Mouse (Mus musculus): ENCODE data around the gene Olfr479.
"Not testable (repeated sequence)": the region's sequence is repeated elsewhere in the genome, so short reads cannot be mapped to it uniquely, and the experiment has no call there.

Olfr479 gene

DNA sequence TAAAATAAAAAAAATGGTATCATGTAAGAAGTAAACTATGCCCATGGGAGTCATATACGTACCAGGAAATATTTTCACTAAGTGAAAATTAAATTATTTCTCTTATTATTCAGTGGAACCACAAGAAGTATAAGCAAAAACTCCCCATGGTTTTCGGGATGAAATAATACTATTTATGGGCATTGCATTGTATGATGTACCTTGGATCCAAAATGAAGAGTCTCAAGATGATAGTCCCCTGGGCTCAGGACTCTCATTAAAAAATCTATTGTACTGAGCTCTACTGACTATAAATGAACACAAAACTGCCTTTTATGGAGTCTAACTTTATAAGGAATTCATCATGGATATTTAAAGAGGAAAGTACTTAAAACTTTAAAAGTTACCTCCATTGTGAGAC, at the start of gene Olfr479:
Olfr479 (plus strand) TSS at position 301 of the 400 bp plus-strand sequence.
- no peak for DNase-seq (ENCODE audit: low spot score)

DNA sequence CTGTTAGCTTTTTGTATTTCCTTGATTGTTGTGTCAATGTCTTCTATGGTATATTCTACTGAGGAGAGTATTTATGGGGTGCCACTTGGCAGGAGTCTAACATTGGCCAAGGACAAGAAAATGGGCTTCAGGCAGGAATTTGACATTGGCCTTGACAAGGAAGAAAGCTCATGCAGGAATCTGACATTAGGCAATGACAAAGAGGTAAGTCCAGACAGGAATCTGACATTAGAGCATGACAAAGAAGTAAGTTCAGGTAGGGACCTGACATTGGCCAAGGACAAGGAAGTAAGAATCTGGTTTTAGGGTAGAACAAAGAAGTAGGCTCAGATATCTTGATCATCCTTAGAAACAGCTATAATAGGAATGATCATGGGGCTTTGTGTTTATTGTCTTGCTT, 36.2 kb upstream of the Olfr479 start:
- not testable (repeated sequence) for DNase-seq (ENCODE audit: low spot score)

DNA sequence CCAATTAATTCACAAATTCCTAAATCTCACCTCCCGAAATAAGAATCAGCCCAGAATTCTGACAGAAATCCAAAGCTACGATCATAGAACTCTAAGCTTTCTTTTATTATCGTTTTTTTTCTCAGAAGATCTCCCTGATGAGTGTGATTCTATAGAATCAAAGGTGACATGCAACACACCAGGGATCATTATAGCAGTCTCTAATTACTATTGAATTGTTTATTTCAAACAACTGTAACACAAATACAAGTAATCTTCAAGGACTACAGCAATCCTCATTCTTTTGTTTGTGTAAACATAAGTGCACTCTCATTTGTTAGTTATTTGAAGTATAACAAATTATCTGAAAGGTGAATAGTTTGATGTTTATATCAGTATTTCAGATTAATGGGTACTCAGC, 16.6 kb upstream of the Olfr479 start, which contains the start of gene Olfr478:
Olfr478 (minus strand) TSS at position 101 of the 400 bp plus-strand sequence.
- DNase-seq (ENCODE audit: low spot score) = no peak

DNA sequence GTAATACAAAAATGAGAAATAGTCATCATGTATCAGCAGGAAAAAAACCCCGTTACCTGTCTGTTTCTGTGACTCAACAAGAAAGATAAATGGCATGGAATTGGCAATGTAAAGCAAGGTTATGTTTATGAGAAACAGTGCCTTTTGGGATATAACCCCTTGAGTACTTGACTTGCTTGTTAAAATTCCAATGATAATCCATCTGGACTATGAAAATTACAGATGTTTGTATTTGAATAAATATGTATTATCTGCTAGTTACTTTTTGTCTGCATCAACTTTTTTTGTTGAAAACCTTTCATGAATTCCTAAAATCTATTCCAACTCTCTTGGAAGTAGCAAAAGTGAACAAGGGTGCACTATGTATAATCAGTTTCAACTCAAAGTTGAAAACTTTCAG, 16.8 kb downstream of the Olfr479 start, which contains the start of gene Olfr480:
Olfr480 (minus strand) TSS at position 101 of the 400 bp plus-strand sequence.
- no peak for DNase-seq (ENCODE audit: low spot score)

DNA sequence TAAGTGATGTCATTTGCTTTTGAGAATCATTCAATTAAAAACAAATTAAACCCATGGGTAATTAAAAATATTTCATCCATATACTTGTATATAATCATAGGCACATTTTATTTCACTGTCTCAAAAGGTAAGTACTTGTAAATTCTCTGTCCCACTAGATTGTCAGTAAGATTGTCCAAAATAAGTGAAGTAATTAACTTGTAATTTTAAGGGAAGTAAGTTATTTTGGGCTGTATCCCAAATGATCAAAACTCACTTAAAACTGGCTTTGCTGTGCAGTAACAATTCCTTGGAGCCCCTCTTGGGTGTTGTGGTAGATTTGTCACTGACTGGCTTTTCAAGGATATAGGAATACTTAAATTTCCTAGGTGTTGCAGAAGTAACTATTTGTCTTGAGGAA, 29.1 kb downstream of the Olfr479 start, which contains the start of gene Olfr481:
Olfr481 (plus strand) TSS at position 301 of the 400 bp plus-strand sequence.
- no peak for DNase-seq (ENCODE audit: low spot score)

DNA sequence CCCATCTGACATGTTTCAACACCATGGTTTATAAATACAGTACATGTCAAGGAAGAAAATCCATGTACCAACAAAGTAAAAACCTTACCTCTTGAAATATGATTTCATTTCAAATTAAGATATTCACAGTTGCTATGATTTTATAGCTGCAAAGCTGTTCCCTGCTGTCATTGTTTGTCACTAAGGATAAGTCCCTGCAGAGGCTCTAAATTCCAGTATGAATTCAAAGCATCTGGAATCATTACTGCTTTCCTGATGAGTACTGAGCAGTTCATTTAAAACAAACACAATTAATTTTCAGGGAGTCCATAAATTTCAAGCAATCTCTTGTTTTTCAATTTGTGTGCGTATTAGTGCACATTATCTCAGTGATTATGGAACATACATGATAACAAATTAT, 47.0 kb downstream of the Olfr479 start, which contains the start of gene Olfr482:
Olfr482 (minus strand) TSS at position 101 of the 400 bp plus-strand sequence.
- no peak for DNase-seq (ENCODE audit: low spot score)

DNA sequence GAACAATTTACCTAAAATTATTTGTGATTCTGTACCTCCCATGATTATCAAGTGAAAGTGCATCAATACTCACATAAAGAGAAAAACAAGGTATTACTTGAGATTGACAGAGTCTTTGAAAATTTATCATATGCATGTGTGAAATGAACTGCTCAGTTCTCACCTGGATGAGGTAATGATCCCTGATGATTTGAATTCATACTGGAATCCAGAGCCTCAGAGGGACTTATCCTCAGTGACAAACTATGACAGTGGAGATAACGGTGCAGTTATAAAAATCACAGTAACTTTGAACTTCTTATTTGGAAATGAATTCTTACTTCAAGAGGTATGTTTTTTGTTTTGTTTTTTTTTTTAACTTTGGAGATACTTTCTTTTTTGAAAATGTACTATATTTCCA, 50.1 kb downstream of the Olfr479 start, which contains the start of gene Olfr483:
Olfr483 (plus strand) TSS at position 301 of the 400 bp plus-strand sequence.
- DNase-seq (ENCODE audit: low spot score) = no peak
